Mouse (Mus musculus): ENCODE data around the gene Slc25a41.

- TF ChIP-seq POLR2A (IDR thresholded peaks at IDR 0.05; ENCODE audit: low read depth, low read length): no peak
- TF ChIP-seq CTCF (IDR thresholded peaks at IDR 0.05; ENCODE audit: extremely low read depth, insufficient read depth, insufficient read length, insufficient replicate concordance): no peak
Measured at GRCm38 (mm10) chr17:57041554-57041953, at the start of gene Slc25a41.
